In genomic region chr2:52779381-52779780, GRCm38 (mm10) we compare ENCODE assay signal across 11 mouse cellular contexts. TPM values are rescaled to one million over a fixed set of nuclear protein-coding genes. Genes with fewer than 3 reads are reported as not detected.
DNase-seq lines count a peak whose midpoint lies in the region; ATAC-seq lines count a peak whose summit lies in the region.
"Had no signal": no experiment of that assay in that cellular context is flagged by ENCODE, and none has a peak within 500 bp of the region (broad histone marks: within the 10 kb centered on the region; RNA-seq: fewer than 3 reads in every experiment).

No protein-coding gene starts in this region.

- no peaks in the 10 kb centered on the region for H3K36me3 ChIP-seq in kidney, embryonic 15.5 days
- no peaks in the 10 kb centered on the region for H3K36me3 ChIP-seq in intestine, embryonic 15.5 days
- H3K36me3 ChIP-seq: forebrain, embryonic 12.5 days; liver, embryonic 12.5 days; midbrain, embryonic 15.5 days had no signal

- no peaks in the 10 kb centered on the region for H3K9me3 ChIP-seq in kidney, embryonic 15.5 days (replicated peaks)
- no peaks in the 10 kb centered on the region for H3K9me3 ChIP-seq in intestine, embryonic 15.5 days
- H3K9me3 ChIP-seq: forebrain, embryonic 12.5 days; liver, embryonic 12.5 days; midbrain, embryonic 15.5 days had no signal

- no peak overlapping the region for H3K4me3 ChIP-seq in kidney, embryonic 15.5 days (replicated peaks)
- H3K4me3 ChIP-seq in intestine, embryonic 15.5 days (replicated peaks) = no peak overlapping the region
- H3K4me3 ChIP-seq: forebrain, embryonic 12.5 days; liver, embryonic 12.5 days; midbrain, embryonic 15.5 days had no signal

- H3K27ac ChIP-seq in kidney, embryonic 15.5 days = no peak overlapping the region
- no peak overlapping the region for H3K27ac ChIP-seq in intestine, embryonic 15.5 days
- H3K27ac ChIP-seq: forebrain, embryonic 12.5 days; liver, embryonic 12.5 days; midbrain, embryonic 15.5 days had no signal

- DNase-seq in kidney, adult 18-20 months = no peak
- peak; percentile 62 for DNase-seq in gastrocnemius, postnatal 14 days
- DNase-seq in ovary, postnatal 36 days (ENCODE audit: low spot score) = peak; percentile 31
- DNase-seq in thymus, adult 18-20 months = no peak
- no peak for DNase-seq in retina, postnatal 1 day
- DNase-seq in spleen, adult 18-20 months = no peak

- 70% methylated on average over 9 of the region's 9 CpGs for WGBS in kidney, embryonic 15.5 days
- 54% methylated on average over 9 of the region's 9 CpGs for WGBS in intestine, embryonic 15.5 days

- ATAC-seq in kidney, embryonic 15.5 days (replicated peaks; ENCODE audit: low FRiP score) = peak; percentile 62
- ATAC-seq in intestine, embryonic 15.5 days = peak; percentile 63; the same call in 1 of the 2 replicates
- ATAC-seq: liver, embryonic 12.5 days; midbrain, embryonic 15.5 days had no signal

- H3K4me2 ChIP-seq in kidney, embryonic 15.5 days = no peak overlapping the region
- H3K4me2 ChIP-seq in intestine, embryonic 15.5 days (replicated peaks) = peak overlapping the region; percentile 28
- H3K4me2 ChIP-seq: forebrain, embryonic 12.5 days; liver, embryonic 12.5 days; midbrain, embryonic 15.5 days had no signal

- no peak overlapping the region for H3K9ac ChIP-seq in kidney, embryonic 15.5 days
- H3K9ac ChIP-seq in intestine, embryonic 15.5 days = no peak overlapping the region
- H3K9ac ChIP-seq: forebrain, embryonic 12.5 days; liver, embryonic 12.5 days; midbrain, embryonic 15.5 days had no signal

- H3K4me1 ChIP-seq in kidney, embryonic 15.5 days = 0 out of 2 replicates have a peak, but pooled peaks cover 5% of the 10 kb centered on the region
- H3K4me1 ChIP-seq in intestine, embryonic 15.5 days (replicated peaks) = no peaks in the 10 kb centered on the region; the same call in 1 of the 2 replicates
- H3K4me1 ChIP-seq: forebrain, embryonic 12.5 days; liver, embryonic 12.5 days; midbrain, embryonic 15.5 days had no signal

- intact Hi-C loops in gastrocnemius, postnatal 14 days (cut with DNase I; ENCODE audit: low total_unique reads) = no loop called here

- H3K27me3 ChIP-seq in kidney, embryonic 15.5 days = no peaks in the 10 kb centered on the region
- H3K27me3 ChIP-seq in intestine, embryonic 15.5 days (replicated peaks) = no peaks in the 10 kb centered on the region
- H3K27me3 ChIP-seq: liver, embryonic 12.5 days; midbrain, embryonic 15.5 days had no signal

RNA-seq across cellular contexts. Expression of gene Stam2, which starts 37.3 kb away (rescaled TPM):
- polyA plus RNA-seq in kidney, embryonic 15.5 days (2015; fragmentation: Nextera tagmentation; extraction: Ambion mirVana) = 34.9 and 37.5 TPM in 2 replicates
- total RNA-seq in gastrocnemius, postnatal 14 days (2021) = 10 to 100 TPM; 11.8 to 12.2 TPM
- polyA plus RNA-seq in intestine, embryonic 15.5 days (2015; fragmentation: Nextera tagmentation; extraction: Ambion mirVana) = 30.3 and 34.4 TPM in 2 replicates

Comparison
In these comparisons a context has a peak if more than half of its experiments do, and no peak if none do; other contexts are left out.
1. DNase-seq: peak in gastrocnemius, postnatal 14 days (single experiment) and ovary, postnatal 36 days (single experiment); none in kidney, adult 18-20 months (single experiment), thymus, adult 18-20 months (0 of 2), retina, postnatal 1 day (single experiment) and spleen, adult 18-20 months (0 of 2).